Mouse (Mus musculus) hematopoietic stem cell, adult 5-6 weeks (primary cell): ENCODE measurements around the gene Cers3. TPM values are rescaled to one million over a fixed set of nuclear protein-coding genes. Genes with fewer than 3 reads are reported as not detected.

Experiments
- ATAC-seq, 2 experiments: fragments of 125-278 bp in 1 of 2; replicated peaks in 1 of 2; 2 replicates each; pipeline ENCODE4 v1.8.0; 2016 to 2017; ENCODE audit warnings: inconsistent platforms in 2 of 2, mild to moderate bottlenecking in 2 of 2, moderate number of reproducible peaks in 2 of 2, low read depth in 1 of 2, moderate TSS enrichment in 1 of 2; ENCODE audit not compliant: low FRiP score in 2 of 2, poor library complexity in 2 of 2, severe bottlenecking in 2 of 2, insufficient read depth in 1 of 2, low TSS enrichment in 1 of 2
- total RNA-seq: library from RNA; stranded (forward); fragments of 172-1452, 232-1000 nt; gene quantifications from 2 replicates; pipeline ENCODE4 v1.2.3, GENCODE M21; 2017

The Cers3 gene
- total RNA-seq, 1 experiment from 2014 or later: not detected

DNA sequence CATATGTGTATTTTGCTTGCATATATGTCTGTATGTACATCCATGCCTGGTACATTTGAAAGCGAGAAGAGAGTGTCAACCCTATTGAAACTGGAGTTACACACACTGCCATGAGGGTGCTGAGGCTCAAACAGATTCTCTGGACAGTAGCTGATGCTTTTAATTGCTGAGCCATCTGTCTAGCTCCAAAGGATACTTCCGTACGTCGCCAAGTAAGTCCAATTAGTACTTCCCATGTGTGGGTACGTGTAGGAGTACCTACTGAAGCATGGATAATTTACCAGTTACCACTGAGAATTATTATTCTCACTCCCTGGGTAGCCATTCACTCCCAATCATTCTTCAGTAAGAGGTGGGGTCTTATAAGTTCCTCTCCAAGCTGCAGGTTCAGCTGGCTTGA, 115.9 kb downstream of the Cers3 start:
- no peak for ATAC-seq

DNA sequence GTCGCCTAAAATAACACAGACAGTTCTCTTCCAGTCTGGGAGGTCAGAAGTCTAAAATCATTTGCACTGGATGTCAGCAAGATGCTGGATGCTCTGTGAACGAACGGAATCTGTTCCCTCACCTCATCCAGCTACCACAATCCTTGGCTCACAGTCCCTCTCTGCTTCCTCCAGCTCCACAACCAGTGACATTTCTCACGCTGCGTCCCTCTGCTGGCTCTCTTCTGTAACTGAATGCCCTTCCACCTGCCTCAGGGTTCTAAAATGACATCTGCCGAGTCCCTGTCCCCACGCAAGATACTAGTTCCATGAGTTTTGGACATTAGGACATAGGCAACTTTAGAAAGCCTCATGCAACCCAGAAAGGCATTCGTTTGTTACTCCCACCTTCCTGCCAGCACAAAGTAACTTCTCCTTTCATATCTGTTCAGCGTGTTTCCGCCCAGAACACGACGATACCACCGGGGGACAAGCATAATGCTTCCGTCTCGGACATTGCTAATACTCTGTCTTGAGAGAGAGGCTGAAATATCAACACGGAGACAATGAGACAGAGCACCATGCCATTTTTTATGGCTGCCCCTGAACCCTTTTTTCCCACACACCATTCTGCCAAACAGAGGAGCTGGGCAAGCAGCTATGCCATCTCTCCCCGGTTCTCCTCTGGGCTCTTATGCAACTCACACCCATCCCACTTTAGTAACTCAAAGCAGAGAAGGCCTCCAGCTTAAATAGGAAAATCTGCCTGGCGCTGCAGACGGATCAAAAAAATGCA, 123.8 kb downstream of the Cers3 start:
- ATAC-seq: peak; percentile 68 to 71

DNA sequence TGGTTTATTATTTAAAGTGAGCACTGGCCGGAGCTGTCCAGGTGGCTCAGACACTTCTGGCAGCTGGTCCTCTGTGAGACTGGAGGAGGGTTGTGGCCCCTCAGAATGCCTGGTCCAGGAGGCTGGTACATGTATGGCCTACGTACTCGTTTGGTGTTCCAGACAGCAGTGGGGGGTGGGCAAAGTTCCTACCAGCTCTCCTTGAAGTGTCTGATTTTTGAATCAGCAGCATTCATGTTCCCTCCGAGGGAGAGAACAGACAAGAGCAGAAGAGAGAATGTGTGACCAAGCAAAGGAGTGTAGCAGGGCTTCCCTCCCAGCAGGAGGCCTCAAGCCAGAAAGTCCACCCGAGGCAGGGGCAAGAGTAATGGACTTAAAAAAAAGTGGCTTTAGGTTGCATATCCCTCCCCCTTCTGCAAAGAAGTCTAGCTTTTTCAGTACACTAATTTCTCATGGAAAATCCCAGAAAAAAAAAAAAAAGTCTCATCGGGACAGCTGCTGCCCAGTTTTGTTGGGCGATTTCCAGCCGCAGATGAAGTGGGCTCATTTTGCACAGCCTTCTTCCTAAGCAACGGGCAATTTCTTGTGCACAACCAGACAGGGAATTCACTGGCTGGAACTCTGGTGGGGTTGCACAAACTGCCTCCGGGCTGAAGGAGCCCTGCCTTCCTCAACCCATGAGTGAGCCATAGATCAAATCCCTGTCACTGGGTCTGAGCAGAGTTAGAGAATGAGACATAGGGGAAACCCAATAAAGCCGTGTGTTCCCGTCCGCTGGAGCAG, 124.6 kb downstream of the Cers3 start:
- ATAC-seq: no peak

DNA sequence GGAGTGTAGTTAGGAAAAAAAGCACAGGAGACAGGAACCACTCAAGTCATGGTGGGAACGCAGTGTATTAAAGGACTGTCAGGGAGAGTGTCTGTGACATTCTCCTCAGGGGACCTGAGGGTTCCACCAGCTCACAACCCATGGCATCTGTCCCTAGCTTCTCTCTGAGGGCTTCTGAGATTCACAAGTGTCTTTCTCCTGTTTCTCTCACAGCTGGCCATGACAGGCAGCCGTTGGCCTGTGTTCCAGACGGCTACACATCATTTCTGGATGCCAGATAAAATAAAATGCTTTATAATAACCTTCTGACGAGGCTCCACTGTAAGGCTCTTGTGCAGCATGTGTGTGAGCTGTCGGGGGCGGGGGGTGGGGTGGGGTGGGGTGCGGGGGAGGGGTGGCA, 128.2 kb downstream of the Cers3 start:
- no peak for ATAC-seq

DNA sequence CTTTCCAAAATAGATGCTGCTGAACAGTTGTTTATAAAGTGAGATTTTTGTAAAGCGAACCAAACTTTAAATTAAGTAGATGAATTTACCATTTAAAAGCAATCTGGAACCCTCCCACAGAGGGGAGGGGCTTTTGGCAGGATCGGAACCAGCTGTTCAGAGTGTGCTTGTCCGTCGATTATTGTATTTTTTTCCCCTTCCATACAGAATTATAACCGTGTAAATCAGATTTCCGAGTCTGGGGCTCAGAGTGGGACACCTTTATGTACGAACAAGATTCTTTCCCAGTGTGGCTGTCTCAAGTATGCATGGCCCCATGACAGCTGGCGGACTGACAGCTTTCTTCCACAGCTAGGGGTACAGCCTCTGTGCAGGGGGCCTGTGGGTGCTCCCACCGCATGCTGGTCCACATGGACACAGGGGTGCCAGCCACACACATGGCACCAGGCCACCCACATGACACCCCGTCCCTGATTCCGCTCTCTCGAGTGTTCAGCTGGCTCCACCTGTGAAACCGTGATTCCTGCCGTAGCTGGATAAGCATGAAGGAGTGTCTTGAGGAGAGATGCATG, 128.7 kb downstream of the Cers3 start:
- no peak for ATAC-seq

DNA sequence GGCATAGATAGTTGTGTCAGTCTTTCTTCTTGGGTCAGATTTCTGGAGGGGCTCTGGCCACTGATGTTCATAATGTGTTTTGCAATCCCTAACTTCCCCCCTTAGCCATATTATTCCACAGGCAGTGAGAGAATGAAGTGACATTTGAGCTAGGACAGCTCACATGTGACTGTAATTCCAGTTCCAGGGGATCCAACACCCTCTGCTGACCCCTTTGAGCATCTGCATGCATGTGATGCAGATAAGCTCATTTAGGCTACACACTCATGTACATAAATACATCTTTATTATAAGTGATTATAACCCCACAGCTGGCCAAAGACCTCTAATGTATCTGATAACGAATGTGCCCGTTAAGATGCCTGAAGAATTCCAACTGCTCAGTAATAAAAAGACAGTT, 129.9 kb downstream of the Cers3 start:
- no peak for ATAC-seq

Other genes with a start within 250 kb of the Cers3 start
- gene Asb7, start 53.9 kb upstream of the Cers3 start, total RNA-seq: 12.3 and 17.8 TPM in 2 replicates
- gene Lins1, start 53.6 kb upstream of the Cers3 start, total RNA-seq: 11.9 and 16.1 TPM in 2 replicates
- gene Adamts17, start 96.2 kb downstream of the Cers3 start, total RNA-seq: 0.84 and 5.2 TPM in 2 replicates